Mouse (Mus musculus): Measurements from ENCODE around the gene Zhx3. TPM values are rescaled to one million over a fixed set of nuclear protein-coding genes. Genes with fewer than 3 reads are reported as not detected.

The Zhx3 gene
- polyA plus RNA-seq, 2 experiments from 2014 or later = 8.3 to 11.5 TPM

DNA sequence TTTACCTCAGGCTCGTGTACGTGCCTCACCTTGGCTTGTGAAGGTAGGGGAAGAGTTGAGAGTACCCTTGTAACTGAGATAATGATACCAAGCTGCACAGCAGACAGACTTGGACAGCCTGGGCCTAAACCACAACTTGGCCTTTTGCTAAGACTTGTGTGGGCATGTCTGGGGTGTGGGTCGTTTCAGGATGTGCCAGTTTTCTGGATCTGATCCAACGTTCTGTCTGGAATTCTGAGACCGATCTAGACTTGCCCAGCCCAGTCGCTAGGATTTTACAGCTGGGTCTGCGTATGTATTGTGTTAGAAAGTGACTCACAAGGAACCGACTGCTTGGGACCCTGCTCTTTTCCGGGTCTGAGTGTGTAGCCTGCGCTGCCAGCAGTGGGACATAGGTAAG lies 125.7 kb downstream of the Zhx3 start:
- no peak for ATAC-seq

- peak; percentile 16 for ATAC-seq
Measured at GRCm38 (mm10) chr2:160746637-160747036, 126.2 kb downstream of the Zhx3 start.

DNA sequence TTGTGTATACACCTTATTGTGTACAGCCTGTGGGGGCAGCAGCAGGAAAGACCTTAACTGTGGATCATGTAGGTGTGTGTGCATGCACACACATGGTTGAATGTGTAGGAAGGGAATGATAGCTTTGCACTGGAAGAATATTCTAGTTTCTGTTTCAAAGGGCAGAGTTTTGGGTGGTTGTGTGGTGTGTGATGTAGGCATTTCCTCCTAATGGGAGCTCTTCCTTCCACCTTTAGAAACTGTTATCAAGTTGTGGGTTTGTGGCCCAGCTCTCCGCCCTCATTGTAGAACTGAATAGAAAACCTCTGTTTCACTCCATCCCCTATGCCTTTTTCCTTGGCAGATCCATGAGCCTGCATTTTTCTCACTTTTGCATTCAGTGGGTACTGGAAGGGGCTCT lies 127.3 kb downstream of the Zhx3 start:
- ATAC-seq = peak; percentile 52

DNA sequence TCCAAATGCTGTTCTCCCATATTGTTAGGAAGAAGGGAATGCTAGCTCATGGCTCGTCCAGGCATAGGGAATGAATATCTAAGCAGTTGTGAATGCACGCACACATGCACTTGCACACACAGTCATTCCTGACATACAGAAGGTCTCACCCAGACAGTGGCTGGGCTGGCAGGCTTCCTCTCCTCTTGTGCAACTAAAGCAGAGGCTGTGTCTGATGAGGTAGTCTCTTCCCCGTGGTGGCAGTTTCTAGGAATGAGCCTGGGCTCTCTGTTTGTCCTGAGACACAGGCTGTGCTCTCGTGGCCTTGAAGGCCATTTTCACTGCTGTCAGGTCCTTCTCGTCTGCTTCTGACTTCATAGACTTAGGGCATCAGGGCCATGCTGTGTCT lies 128.0 kb downstream of the Zhx3 start:
- ATAC-seq = no peak

GRCm38 (mm10) chr2:160744040-160744822 lies 128.6 kb downstream of the Zhx3 start:
- ATAC-seq = no peak

DNA sequence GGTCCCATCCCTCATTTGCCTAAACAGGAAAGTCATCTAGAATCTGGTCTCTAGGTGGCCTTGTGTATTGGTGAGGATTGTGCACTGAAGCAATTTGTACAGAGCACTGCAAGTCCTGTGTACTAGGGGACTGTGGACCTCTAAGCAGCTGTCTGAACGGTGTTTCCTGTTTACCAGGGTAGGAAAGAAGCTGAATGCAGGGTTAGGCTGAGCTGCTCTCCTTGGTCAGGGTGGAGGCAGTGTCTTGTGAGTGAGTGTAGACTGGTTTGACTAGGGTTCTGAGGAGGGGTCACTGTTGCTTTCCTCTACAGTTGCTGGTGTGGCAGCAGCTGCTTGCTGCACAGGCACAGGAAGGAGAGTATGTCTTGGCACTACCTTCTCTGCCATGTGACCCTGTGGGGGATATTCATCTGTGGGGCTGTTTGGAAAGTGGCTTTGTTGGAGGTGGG lies 130.6 kb downstream of the Zhx3 start:
- ATAC-seq = peak; percentile 52

DNA sequence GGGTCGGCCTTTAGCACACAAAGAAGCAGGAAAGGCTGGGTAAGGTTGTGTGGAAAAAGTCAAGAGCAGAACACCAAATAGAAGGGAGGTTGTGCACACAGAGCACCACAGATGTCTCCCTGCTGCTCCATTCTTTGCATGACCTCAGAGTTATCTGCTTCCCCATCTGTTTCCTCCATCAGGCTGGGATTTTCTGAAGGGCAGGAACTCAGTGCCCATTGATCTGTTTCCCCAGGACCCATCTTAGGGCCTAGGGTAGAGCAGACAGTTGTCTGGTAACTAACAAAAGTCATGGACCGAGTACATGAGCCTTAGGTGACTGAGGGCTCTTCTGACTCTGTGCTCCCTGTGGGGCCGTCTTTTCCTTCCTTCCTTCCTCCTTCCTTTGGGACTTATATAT lies 131.2 kb downstream of the Zhx3 start:
- ATAC-seq = no peak

GRCm38 (mm10) chr2:160740521-160741156 lies 132.2 kb downstream of the Zhx3 start:
- ATAC-seq = peak; percentile 53

DNA sequence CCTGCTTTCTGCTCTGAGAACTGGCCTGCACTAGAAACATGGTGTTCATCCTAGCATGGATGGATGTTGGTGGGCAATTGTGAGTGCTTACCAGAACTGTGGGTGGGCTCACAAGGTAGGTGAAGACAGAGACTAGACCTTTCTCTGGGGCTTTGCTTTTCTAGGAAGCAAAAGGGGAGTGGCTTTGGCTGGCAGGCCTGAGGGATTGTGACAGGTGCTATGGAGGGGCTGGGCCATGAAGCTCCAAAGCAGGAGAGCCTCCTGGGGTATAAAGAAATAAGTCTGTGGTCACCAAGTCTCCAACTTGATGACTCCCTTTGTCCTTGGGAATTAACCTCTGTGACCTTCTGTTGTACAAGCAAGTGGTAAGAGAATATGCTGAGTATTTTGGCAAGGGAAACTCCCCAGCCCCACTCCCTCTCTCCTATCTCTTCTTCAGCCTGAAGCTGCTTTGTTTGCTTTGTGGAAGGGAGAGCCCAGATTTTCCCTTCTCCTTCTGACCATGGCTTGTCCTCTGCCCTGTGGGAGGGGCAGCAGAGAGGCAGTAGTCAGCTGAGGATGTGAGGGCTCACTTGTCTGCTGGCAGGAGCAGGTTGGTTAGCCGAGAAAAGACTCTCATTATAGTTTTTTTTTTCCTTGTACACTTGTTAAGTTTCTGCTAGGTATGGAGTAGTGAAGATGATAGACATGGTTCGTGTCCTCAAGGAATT lies 133.0 kb downstream of the Zhx3 start:
- no peak for ATAC-seq

DNA sequence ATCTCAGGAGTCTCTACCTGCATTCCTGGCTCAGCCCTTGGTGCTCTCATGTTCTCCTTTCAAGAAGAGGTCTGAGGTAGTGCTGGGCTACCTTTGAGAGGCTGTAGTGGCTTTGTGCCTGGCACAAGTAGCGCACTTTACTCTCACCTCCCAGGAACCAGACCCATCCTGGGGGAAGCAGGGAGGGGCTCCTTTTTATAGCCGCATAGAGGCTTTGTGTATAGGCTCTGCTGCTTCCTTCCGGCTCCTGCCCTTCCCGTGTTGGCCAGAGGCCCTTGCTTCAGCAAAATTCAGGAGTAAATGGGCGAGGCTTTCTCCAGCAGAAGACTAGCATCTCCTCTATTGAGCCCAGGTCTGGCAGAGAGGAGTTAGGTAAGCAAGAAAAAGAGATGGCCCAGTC lies 134.4 kb downstream of the Zhx3 start:
- ATAC-seq = no peak

GRCm38 (mm10) chr2:160736466-160736865 lies 136.3 kb downstream of the Zhx3 start:
- no peak for ATAC-seq

DNA sequence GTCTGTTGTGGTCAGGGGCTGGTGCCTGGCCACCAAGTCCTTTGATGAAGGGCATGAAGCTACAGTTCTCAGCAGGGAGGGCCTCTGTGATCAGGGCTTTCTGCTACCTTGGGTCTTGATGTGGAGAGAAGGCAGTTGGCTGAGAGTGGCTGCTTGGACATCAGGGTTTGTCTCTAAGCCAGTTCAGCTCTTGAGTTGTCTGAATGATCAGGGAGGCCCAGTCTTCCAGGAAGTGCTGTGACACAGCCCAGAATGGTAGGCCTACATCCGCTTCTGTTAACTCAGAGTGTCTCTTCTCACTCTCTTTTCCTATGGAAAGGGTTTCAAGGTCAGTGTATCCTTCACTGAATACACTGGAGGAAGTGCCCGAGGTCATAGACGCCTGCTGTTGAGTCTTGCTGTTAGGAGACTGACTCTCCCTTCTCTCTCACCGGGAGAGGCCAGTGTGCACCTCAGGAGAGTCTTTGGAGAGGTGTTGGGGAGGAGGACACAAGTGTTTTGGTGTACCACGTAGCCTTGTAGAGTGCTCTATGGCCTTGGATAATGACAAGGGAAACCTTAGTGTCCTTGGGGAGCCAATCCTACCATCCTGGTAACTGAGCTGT lies 137.0 kb downstream of the Zhx3 start:
- ATAC-seq = peak; percentile 10

- ATAC-seq = peak; percentile 18
Measured at GRCm38 (mm10) chr2:160734331-160734730, 138.5 kb downstream of the Zhx3 start.

GRCm38 (mm10) chr2:160733131-160733531 lies 139.7 kb downstream of the Zhx3 start:
- ATAC-seq = peak; percentile 58

DNA sequence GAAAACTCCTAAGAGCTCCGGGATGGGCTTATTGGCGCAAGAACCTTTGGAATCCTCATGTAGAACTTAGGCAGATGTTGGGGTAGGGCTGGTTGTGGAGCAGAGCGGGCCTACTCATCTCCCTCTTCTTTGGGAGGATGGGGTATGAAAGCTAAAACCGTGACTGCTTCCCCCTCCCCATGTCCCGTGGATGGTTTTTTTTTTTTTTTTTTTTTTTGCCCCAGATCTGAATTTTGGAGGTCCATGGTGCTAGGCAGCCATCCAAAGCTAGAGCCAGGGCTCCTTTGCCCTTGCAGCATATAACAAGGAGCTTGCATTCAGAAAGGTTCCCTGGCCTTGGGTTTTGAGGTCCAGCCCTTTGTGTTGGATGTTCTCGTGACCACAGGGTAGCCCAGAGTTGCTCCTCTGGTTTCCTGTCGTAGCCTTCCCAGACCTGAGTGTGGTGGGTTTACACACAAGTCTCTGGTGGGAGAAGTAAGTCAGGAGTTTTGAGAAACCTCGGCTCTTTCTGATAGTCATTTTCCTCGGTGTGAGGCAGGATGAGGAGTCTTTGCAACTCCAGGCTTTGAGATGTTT lies 140.3 kb downstream of the Zhx3 start:
- no peak for ATAC-seq

GRCm38 (mm10) chr2:160731839-160732261 lies 140.9 kb downstream of the Zhx3 start:
- ATAC-seq = no peak

DNA sequence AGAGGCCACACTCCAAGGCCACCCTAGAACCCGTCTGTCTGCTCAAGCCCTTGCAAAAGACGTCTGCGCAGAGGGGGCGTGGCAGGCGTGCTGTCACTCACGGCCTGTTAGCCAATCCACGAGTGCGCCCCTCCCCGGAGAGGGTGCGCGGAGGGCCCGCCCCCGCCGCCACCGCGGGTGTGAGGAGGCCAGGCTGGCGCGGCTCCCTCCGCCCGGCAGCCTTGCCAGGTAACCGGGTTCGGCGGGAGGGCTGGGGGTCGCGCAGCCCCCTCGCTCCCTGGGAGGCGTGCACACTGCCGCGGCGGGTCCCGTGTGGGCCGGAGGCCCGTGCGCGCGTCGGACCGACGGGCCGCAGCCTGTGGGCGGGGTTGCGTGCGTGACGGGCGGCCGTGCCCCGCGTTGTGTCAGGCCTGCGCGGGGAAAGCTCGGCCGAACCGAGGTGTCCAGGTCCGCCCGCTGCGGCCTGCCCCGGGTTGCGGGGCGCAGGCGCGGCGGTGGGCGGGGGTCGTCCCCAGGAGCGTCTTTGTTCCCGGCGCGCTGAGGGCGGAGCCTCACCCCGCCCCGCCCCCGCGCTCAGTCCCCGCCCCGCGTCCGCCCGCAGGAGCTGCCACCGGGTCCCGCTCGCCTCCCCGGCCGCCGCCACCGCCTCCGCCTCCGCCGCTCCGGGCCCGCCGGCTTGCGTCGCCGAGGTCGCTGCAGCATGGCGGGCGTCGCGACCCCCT lies 141.5 kb downstream of the Zhx3 start, which contains the start of gene Plcg1:
TSS of gene Plcg1 (plus strand) at position 184 of the 722 bp plus-strand sequence.
- ATAC-seq = peak; percentile 69

GRCm38 (mm10) chr2:160730797-160731116 lies 142.0 kb downstream of the Zhx3 start:
- peak; percentile 2 for ATAC-seq

DNA sequence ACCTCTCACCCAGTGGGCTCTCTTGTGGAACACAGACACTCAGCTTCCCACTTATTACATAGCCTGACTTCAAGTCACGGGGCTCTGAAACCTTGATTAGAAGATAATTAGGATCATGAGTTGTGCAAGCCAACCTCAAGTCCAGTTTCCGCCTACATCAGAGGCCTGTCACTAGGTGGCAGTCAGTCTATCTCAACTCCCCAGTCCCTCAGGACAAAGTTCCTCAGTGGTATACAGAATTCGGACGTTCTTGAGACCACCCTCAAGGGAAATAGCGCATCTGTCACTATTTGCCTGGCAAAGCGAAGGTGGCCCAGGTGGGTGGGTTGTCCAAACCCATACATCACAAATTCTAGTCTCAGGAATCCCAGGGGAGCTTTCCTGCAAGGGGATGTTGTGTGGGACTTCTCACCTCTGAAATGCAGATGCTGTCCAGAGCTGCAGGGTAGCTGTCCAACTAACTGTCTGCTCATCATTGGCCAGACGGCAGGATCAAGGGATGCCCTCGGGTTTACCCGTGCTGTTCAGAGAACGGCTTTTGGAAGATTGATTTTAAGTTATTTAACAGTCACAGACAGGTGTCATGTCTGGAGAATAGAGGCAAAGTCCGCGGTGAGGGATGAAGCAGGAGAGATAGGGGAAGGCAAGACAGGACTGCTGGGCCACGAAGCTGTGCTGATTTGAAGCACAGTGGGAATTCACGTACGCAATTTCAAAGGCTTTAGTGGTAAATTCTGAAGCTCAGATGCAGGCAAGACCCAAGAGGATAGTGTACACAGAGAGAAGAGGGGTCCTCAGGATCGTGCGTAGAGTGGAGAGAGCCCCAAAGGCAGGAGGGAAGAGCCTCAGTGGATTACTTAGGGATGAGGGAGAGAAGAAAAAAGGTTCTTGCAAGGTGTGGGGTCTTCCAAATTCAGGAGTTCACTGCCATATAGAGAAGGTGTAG lies 142.7 kb downstream of the Zhx3 start:
- ATAC-seq = no peak

GRCm38 (mm10) chr2:160729436-160729835 lies 143.4 kb downstream of the Zhx3 start:
- no peak for ATAC-seq

- no peak for ATAC-seq
Measured at GRCm38 (mm10) chr2:160728972-160729371, 143.8 kb downstream of the Zhx3 start.

All from CD4-positive, CD25-positive, alpha-beta regulatory T cell, adult 4 months (primary cell).